Mouse (Mus musculus) limb, embryonic 11.5 days (tissue): ENCODE measurements around the gene Tmem79. TPM values are rescaled to one million over a fixed set of nuclear protein-coding genes. Genes with fewer than 3 reads are reported as not detected.
"Not testable (repeated sequence)": the region's sequence is repeated elsewhere in the genome, so short reads cannot be mapped to it uniquely, and the experiment has no call there.

ENCODE experiments used
- ATAC-seq: fragments of 200-750 bp; cut with Nextera tagmentation; 2 replicates; pipeline ENCODE4 v1.8.0; 2017; ENCODE audit warnings: low read depth; ENCODE audit not compliant: insufficient number of reproducible peaks, low FRiP score, low TSS enrichment
- DNase-seq: peaks from one replicate; pipeline ENCODE4 v3.0.0-alpha.2; 2015; ENCODE audit warnings: low spot score
- H3K27ac ChIP-seq: fragments of 300-500 bp; sonication (generic); replicated peaks from 2 replicates; pipeline ENCODE4 v1.5.1; 2014; ENCODE audit warnings: low read depth, mild to moderate bottlenecking, low read length
- H3K27me3 ChIP-seq: fragments of 300-500 bp; sonication (generic); 2 replicates; pipeline ENCODE4 v1.6.1; 2014; ENCODE audit warnings: mild to moderate bottlenecking, low read length, mixed read lengths; ENCODE audit not compliant: control insufficient read depth, insufficient read depth
- H3K36me3 ChIP-seq: fragments of 300-500 bp; sonication (generic); 2 replicates; pipeline ENCODE4 v1.6.1; 2014; ENCODE audit warnings: mild to moderate bottlenecking, low read length, moderate library complexity, mixed read lengths; ENCODE audit not compliant: control insufficient read depth, insufficient read depth
- H3K4me1 ChIP-seq: fragments of 300-500 bp; sonication (generic); 2 replicates; pipeline ENCODE4 v1.6.1; 2014; ENCODE audit warnings: low read length, mixed read lengths; ENCODE audit not compliant: control insufficient read depth, insufficient read depth
- H3K4me2 ChIP-seq: fragments of 300-500 bp; sonication (generic); 2 replicates; pipeline ENCODE4 v1.6.1; 2014; ENCODE audit warnings: low read depth, mild to moderate bottlenecking, moderate library complexity; ENCODE audit not compliant: severe bottlenecking
- H3K4me3 ChIP-seq: fragments of 300-500 bp; sonication (generic); 2 replicates; pipeline ENCODE4 v1.5.1; 2014; ENCODE audit warnings: low read depth, low read length
- H3K9ac ChIP-seq: fragments of 300-500 bp; sonication (generic); 2 replicates; pipeline ENCODE4 v1.6.1; 2014; ENCODE audit warnings: mild to moderate bottlenecking, low read length
- H3K9me3 ChIP-seq: fragments of 300-500 bp; sonication (generic); 2 replicates; pipeline ENCODE4 v1.6.1; 2016; ENCODE audit warnings: low read length; ENCODE audit not compliant: control insufficient read depth
- WGBS: fragments of 180-500 bp; shearing (Covaris S2); extraction: QIAGEN DNeasy Blood & Tissue Kit; methylation state at CpG from one replicate; pipeline ENCODE4 v1.1.7; 2014; 5-methylcytosine and 5-hydroxymethylcytosine counted together
- polyA plus RNA-seq: library from polyadenylated mRNA; unstranded; fragments of >200 nt; fragmentation: Nextera tagmentation; extraction: Ambion mirVana; gene quantifications from 2 replicates; pipeline ENCODE4 v1.2.1, GENCODE M21; 2014

Gene Tmem79
- 1.8 and 3.3 TPM in 2 replicates for polyA plus RNA-seq

DNA sequence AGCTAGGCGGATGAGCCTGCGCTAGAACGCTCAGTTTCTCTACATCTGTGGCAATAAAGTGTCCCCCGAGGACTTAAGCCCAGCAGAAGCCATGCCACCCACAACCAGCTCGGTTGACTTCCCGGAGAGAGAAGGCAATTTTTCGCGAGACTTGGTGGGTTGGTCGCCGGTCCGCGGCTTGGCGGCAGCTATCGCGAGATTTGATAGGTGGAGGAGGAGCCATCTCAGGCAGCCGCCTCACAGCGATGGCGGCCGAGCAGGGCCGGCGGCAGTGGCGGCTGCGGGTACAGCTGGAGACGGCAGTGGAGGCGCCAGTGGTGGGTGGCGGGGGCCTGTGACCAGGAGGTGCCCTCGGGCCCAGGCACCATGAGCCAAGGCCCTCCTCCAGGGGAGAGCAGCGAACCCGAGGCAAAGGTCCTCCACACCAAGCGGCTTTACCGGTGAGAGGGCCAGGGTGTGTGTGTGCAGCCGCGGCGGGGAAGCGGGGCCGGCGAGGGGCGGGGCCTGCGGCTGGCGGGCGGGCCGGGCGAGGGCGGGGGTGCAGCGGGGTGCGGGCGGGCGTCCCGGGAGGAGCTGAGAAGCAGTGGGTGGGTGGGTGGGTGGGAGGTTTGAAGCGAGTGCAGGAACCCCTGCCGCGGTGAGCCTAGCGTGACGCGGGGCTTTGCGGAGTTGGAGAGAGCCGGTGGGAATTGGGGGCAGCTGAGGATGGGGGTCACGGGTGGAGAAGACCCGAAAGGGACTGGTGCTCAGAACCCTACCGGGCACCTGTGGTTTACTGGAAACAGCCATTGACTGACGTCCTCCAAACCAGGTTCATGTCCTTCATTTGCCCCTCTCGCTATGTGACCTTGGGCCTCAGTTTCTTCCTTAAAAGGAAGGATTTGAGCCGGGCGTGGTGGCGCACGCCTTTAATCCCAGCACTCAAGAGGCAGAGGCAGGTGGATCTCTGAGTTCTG, at the start of gene Tmem79, which contains the start of gene Smg5:
TSS of gene Tmem79 (minus strand) at position 91 of the 956 bp plus-strand sequence.
TSS of gene Smg5 (plus strand) at position 203 of the 956 bp plus-strand sequence.
- WGBS, result 3% methylated on average over 43 of the region's 66 CpGs
- no peaks in the 10 kb centered on the region for H3K9me3 ChIP-seq

DNA sequence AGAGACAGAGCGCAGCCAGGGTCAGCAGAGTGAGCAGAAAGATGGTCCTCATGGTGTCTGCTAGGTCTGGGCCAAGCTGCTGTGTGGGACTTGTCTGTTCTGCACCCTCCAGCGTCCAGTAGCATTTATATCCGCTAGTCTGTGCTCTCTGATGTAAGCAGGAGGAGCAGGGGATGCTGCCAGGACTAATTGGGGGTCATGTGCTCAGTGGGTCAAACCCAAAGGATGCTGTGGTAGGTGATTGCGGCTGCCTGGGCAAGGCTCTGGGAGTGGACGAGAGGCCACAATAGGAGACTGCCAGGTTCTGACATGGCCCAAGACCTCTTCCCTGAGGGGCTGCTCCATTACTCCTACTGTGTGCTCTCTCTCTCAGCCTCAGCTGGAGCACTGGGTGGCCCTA, 48.4 kb upstream of the Tmem79 start, which contains the start of gene Bglap:
TSS of gene Bglap (minus strand) at position 101 of the 400 bp plus-strand sequence.
- DNase-seq, result no peak
- Histone ChIP-seq H3K27me3 (no peaks in the 10 kb centered on the region), H3K9ac (no peak within 1 kb of the TSS), H3K4me2 (no peak within 1 kb of the TSS), H3K27ac (no peak within 1 kb of the TSS), H3K36me3 (no peaks in the 10 kb centered on the region), H3K9me3 (no peaks in the 10 kb centered on the region), H3K4me3 (no peak within 1 kb of the TSS), H3K4me1 (no peaks in the 10 kb centered on the region)
- WGBS, result 64% methylated on average over 5 of the region's 5 CpGs
- no peak for ATAC-seq

More for the DNA sequence above, at the start of gene Tmem79, which contains the start of gene Smg5:
- ATAC-seq, result peak; percentile 90
- Histone ChIP-seq H3K4me2 (peak within 1 kb of the TSS; percentile 66), H3K27ac (peak within 1 kb of the TSS; percentile 90), H3K27me3 (no peaks in the 10 kb centered on the region), H3K36me3 (no peaks in the 10 kb centered on the region), H3K4me3 (peak within 1 kb of the TSS; percentile 79), H3K9ac (peak within 1 kb of the TSS; percentile 92), H3K4me1 (peaks cover 11% of the 10 kb centered on the region)
- peak; percentile 97 for DNase-seq

DNA sequence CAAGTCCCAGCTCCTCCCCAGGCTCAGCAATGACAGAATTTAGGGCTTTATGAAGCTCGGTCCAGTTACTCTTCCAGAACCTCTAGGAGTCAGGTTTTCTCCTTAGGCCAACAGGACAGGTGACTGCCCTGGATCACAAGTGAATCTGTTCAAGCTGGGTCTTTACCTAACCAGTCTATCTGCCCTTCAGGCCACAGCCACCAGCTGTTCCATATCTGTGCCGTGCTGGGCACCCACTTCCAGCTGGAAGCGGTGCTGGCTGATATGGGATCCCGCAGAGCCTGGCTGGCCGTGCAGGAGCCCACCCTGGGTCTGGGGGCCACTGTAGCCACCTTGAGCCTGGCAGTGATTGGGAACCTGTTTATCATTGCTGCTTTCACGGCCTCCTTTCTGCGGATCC, 46.4 kb upstream of the Tmem79 start:
- H3K36me3 ChIP-seq, H3K27me3 ChIP-seq, DNase-seq, H3K4me3 ChIP-seq, ATAC-seq, H3K9ac ChIP-seq, H3K9me3 ChIP-seq, H3K4me1 ChIP-seq, H3K27ac ChIP-seq: not testable (repeated sequence)
- 7% methylated on average over 1 of the region's 7 CpGs for WGBS
- H3K4me2 ChIP-seq, result peak overlapping the region; percentile 41; the same call in 1 of the 2 replicates

DNA sequence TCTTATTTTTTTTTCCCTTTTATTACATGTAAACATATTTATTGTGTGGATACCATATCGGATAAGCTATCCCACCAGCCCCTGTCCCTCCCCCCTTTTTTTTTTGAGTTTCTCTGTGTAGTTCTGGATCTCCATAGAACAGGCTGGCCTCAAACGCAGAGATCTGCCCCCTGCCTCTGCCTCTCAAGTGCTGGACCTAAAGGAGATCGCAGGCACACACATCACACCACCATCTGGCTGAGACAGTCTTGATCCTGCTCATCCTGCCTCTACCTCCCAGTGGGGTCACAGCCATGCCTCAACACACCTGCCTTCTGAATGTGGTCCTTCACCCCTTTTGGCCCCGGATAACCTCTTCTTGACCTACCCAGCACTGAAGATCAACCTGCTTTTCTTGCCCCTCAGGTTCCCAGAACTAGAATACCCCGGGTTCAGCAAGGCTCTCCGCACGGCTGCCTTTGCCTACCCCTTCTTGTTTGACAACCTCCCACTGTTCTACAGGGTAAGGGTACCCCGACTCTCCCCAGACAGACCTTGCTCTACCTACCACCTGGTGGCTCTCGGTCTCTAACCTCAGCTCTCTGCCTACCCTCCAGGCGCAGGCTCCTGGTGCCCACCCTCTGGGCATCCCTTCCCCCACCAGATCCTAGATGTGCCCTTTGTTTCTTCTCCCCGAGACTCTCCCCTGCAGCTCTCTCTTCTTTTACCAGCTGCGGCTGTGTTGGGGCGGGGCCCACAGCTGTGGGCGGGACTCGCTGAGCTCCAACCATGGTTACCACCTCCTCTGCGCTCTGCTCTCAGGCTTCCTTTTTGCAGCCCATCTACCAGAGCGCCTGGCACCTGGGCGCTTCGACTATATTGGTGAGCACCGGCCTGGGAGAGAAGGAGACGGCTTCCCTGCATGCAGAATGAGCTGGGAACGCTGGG, 45.7 kb upstream of the Tmem79 start:
- not testable (repeated sequence) for H3K36me3 ChIP-seq, H3K27ac ChIP-seq, H3K9me3 ChIP-seq, H3K4me3 ChIP-seq, H3K4me1 ChIP-seq, H3K27me3 ChIP-seq
- DNase-seq, result peak; percentile 66
- Histone ChIP-seq H3K4me2 (peak overlapping the region; percentile 41), H3K9ac (peak overlapping the region; percentile 12; the same call in 1 of the 2 replicates)
- ATAC-seq, result peak; percentile 71
- WGBS, result 8% methylated on average over 20 of the region's 22 CpGs

DNA sequence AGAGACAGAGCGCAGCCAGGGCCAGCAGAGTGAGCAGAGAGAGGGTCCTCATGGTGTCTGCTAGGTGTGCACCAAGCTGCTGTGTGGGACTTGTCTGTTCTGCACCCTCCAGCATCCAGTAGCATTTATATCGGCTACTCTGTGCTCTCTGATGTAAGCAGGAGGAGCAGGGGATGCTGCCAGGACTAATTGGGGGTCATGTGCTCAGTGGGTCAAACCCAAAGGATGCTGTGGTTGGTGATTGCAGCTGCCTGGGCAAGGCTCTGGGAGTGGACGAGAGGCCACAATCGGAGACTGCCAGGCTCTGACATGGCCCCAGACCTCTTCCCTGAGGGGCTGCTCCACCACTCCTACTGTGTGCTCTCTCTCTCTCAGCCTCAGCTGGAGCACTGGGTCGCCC, 42.7 kb upstream of the Tmem79 start, which contains the start of gene Bglap2:
TSS of gene Bglap2 (minus strand) at position 101 of the 400 bp plus-strand sequence.
- H3K4me1 ChIP-seq, result not testable (repeated sequence)

DNA sequence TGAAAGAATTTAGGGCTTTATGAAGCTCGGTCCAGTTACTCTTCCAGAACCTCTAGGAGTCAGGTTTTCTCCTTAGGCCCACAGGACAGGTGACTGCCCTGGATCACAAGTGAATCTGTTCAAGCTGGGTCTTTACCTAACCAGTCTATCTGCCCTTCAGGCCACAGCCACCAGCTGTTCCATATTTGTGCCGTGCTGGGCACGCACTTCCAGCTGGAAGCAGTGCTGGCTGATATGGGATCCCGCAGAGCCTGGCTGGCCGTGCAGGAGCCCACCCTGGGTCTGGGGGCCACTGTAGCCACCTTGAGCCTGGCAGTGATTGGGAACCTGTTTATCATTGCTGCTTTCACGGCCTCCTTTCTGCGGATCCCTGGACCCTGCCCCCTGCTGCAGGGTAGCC, 40.7 kb upstream of the Tmem79 start:
- H3K27ac ChIP-seq, H3K9me3 ChIP-seq, H3K4me1 ChIP-seq, H3K36me3 ChIP-seq, ATAC-seq, H3K9ac ChIP-seq, H3K27me3 ChIP-seq, H3K4me3 ChIP-seq: not testable (repeated sequence)
- 14% methylated on average over 5 of the region's 7 CpGs for WGBS
- H3K4me2 ChIP-seq, result peak overlapping the region; percentile 36; the same call in 1 of the 2 replicates
- peak; percentile 32 for DNase-seq

More for the DNA sequence above, 42.7 kb upstream of the Tmem79 start, which contains the start of gene Bglap2:
- DNase-seq, H3K4me2 ChIP-seq, ATAC-seq, H3K36me3 ChIP-seq, H3K27me3 ChIP-seq, H3K4me3 ChIP-seq, H3K9me3 ChIP-seq, H3K9ac ChIP-seq, H3K27ac ChIP-seq: not testable (repeated sequence)
- 75% methylated on average over 5 of the region's 5 CpGs for WGBS

DNA sequence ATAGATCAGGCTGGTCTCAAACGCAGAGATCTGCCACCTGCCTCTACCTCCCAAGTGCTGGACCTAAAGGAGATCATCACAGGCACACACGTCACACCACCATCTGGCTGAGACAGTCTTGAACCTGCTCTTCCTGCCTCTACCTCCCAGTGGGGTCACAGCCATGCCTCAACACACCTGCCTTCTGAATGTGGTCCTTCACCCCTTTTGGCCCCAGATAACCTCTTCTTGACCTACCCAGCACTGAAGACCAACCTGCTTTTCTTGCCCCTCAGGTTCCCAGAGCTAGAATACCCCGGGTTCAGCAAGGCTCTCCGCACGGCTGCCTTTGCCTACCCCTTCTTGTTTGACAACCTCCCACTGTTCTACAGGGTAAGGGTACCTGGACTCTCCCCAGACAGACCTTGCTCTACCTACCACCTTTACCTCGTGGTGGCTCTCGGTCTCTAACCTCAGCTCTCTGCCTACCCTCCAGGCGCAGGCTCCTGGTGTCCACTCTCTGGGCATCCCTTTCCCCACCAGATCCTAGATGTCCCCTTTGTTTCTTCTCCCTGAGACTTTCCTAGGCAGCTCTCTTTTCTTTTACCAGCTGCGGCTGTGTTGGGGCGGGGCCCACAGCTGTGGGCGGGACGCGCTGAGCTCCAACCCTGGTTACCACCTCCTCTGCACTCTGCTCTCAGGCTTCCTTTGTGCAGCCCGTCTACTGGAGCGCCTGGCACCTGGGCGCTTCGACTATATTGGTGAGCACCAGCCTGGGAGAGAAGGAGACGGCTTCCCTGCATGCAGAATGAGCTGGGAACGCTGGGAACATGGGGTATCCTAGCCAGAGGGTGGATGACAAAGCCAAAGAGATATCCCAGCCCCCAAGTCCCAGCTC, 40.0 kb upstream of the Tmem79 start:
- H3K36me3 ChIP-seq, H3K27me3 ChIP-seq, H3K9me3 ChIP-seq, H3K4me1 ChIP-seq, H3K4me3 ChIP-seq, H3K27ac ChIP-seq: not testable (repeated sequence)
- 10% methylated on average over 16 of the region's 19 CpGs for WGBS
- peak; percentile 91 for ATAC-seq
- Histone ChIP-seq H3K9ac (peak overlapping the region; percentile 30; the same call in 1 of the 2 replicates), H3K4me2 (peak overlapping the region; percentile 36; the same call in 1 of the 2 replicates)
- peak; percentile 71 for DNase-seq
